Mouse (Mus musculus) R1 (cell line): ENCODE results near the gene Tmed1.
"Not testable (repeated sequence)": the region's sequence is repeated elsewhere in the genome, so short reads cannot be mapped to it uniquely, and the experiment has no call there.

Experiments used
- DNase-seq: peaks from one replicate; pipeline ENCODE4 v3.0.0-alpha.2; 2018; ENCODE audit warnings: low read depth, low spot score

Gene Tmed1

GRCm38 (mm10) chr9:21477707-21478106 is 32.3 kb downstream of the Tmed1 start:
- DNase-seq = peak; percentile 56

- DNase-seq = peak; percentile 46
Measured at GRCm38 (mm10) chr9:21472913-21473312, 37.1 kb downstream of the Tmed1 start.

- DNase-seq = peak; percentile 78
Measured at GRCm38 (mm10) chr9:21469032-21470024, 40.7 kb downstream of the Tmed1 start.

- DNase-seq = not testable (repeated sequence)
Measured at GRCm38 (mm10) chr9:21464565-21464928, 45.5 kb downstream of the Tmed1 start.

GRCm38 (mm10) chr9:21463766-21464564 is 46.1 kb downstream of the Tmed1 start:
- DNase-seq = no peak

- DNase-seq = peak; percentile 61
Measured at GRCm38 (mm10) chr9:21463138-21463590, 46.9 kb downstream of the Tmed1 start.

- DNase-seq = no peak
Measured at GRCm38 (mm10) chr9:21460400-21460940, 49.6 kb downstream of the Tmed1 start.

- no peak for DNase-seq
Measured at GRCm38 (mm10) chr9:21458821-21459220, 51.2 kb downstream of the Tmed1 start.
